Mouse (Mus musculus): Measurements from ENCODE around the gene Frmd4a.

DNA sequence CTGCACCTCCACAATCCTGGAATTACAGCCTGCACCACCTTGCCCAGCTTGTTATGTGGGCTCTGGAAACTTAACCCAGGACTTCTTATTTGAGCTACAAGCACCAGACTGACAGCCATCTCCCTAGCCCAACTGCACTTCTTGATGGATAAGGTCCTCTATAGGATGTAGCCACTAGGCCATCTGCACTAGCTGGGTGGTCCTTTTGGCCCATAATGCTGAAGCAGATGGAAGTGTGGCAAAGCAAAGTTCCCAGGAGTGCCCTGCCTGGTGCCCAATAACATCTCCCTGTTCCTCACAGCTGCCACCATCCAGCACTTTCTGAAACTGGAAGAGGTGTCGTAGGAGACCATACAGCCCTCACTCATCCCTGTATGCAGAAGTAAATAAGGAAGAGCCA, 353.8 kb downstream of the Frmd4a start:
- TF ChIP-seq EP300 (IDR thresholded peaks at IDR 0.05; ENCODE audit: low read depth) (no peak), CTCF (IDR thresholded peaks at IDR 0.05; ENCODE audit: low read depth) (no peak)

Data from heart, postnatal 0 days (tissue).